ENCODE assay signal across 7 mouse cellular contexts in genomic region chr4:132515369-132516155, GRCm38 (mm10). TPM values are rescaled to one million over a fixed set of nuclear protein-coding genes. Genes with fewer than 3 reads are reported as not detected.
DNase-seq lines count a peak whose midpoint lies in the region; ATAC-seq lines count a peak whose summit lies in the region.

No protein-coding gene starts in this region.

- H3K4me3 ChIP-seq in embryonic facial prominence, embryonic 11.5 days (ENCODE audit: low read depth, low read length) = peak overlapping the region; percentile 40
- H3K4me3 ChIP-seq in limb, embryonic 11.5 days (ENCODE audit: low read depth, low read length) = peak overlapping the region; percentile 33
- peak overlapping the region; percentile 30 for H3K4me3 ChIP-seq in midbrain, embryonic 14.5 days (replicated peaks; ENCODE audit: low read depth, low read length)

- peak; percentile 95 for DNase-seq in adrenal gland, postnatal 14 days
- DNase-seq in embryonic facial prominence, embryonic 11.5 days (ENCODE audit: low spot score) = peak; percentile 97
- DNase-seq in heart, adult 11 months = peak; percentile 100
- peak; percentile 89 for DNase-seq in kidney, adult 18-20 months
- DNase-seq in limb, embryonic 11.5 days (ENCODE audit: low spot score) = peak; percentile 86
- DNase-seq in midbrain, embryonic 14.5 days = peak; percentile 96
- peak; percentile 74 to 82 for DNase-seq in spleen, adult 18-20 months

- H3K9ac ChIP-seq in embryonic facial prominence, embryonic 11.5 days (replicated peaks; ENCODE audit: low read length) = no peak overlapping the region
- H3K9ac ChIP-seq in limb, embryonic 11.5 days (ENCODE audit: low read length) = peak overlapping the region; percentile 43; the same call in 1 of the 2 replicates
- no peak overlapping the region; the same call in 1 of the 2 replicates for H3K9ac ChIP-seq in midbrain, embryonic 14.5 days (replicated peaks; ENCODE audit: low read length)

- ATAC-seq in embryonic facial prominence, embryonic 11.5 days (replicated peaks; ENCODE audit: insufficient number of reproducible peaks, low FRiP score, low TSS enrichment, low read depth) = peak; percentile 92
- ATAC-seq in limb, embryonic 11.5 days (ENCODE audit: insufficient number of reproducible peaks, low FRiP score, low TSS enrichment, low read depth) = peak; percentile 92
- ATAC-seq in midbrain, embryonic 14.5 days (ENCODE audit: low FRiP score, low TSS enrichment) = peak; percentile 89

- no peaks in the 10 kb centered on the region for H3K4me1 ChIP-seq in embryonic facial prominence, embryonic 11.5 days (ENCODE audit: control insufficient read depth, insufficient read depth, low read length)
- 0 out of 2 replicates have a peak, but pooled peaks cover 2% of the 10 kb centered on the region for H3K4me1 ChIP-seq in limb, embryonic 11.5 days (ENCODE audit: control insufficient read depth, insufficient read depth, low read length)
- 0 out of 2 replicates have a peak, but pooled peaks cover 5% of the 10 kb centered on the region for H3K4me1 ChIP-seq in midbrain, embryonic 14.5 days (ENCODE audit: control insufficient read depth, insufficient read depth, low read length)

- H3K27me3 ChIP-seq in embryonic facial prominence, embryonic 11.5 days (ENCODE audit: control insufficient read depth, insufficient read depth, low read length) = no peaks in the 10 kb centered on the region
- no peaks in the 10 kb centered on the region for H3K27me3 ChIP-seq in limb, embryonic 11.5 days (ENCODE audit: control insufficient read depth, insufficient read depth, low read length)
- peaks cover 5% of the 10 kb centered on the region; the same call in 1 of the 2 replicates for H3K27me3 ChIP-seq in midbrain, embryonic 14.5 days (ENCODE audit: control insufficient read depth, insufficient read depth, low read length)

- H3K4me2 ChIP-seq in embryonic facial prominence, embryonic 11.5 days (ENCODE audit: low read depth, low read length) = peak overlapping the region; percentile 58
- H3K4me2 ChIP-seq in limb, embryonic 11.5 days (ENCODE audit: low read depth, severe bottlenecking) = peak overlapping the region; percentile 86
- H3K4me2 ChIP-seq in midbrain, embryonic 14.5 days (ENCODE audit: low read length) = peak overlapping the region; percentile 87

- no peaks in the 10 kb centered on the region for H3K9me3 ChIP-seq in embryonic facial prominence, embryonic 11.5 days (replicated peaks; ENCODE audit: control insufficient read depth, low read length)
- H3K9me3 ChIP-seq in limb, embryonic 11.5 days (ENCODE audit: control insufficient read depth, low read length) = no peaks in the 10 kb centered on the region
- H3K9me3 ChIP-seq in midbrain, embryonic 14.5 days (ENCODE audit: control insufficient read depth, low read length) = no peaks in the 10 kb centered on the region

- no peaks in the 10 kb centered on the region for H3K36me3 ChIP-seq in embryonic facial prominence, embryonic 11.5 days (replicated peaks; ENCODE audit: control insufficient read depth, insufficient read depth, low read depth, low read length)
- no peaks in the 10 kb centered on the region for H3K36me3 ChIP-seq in limb, embryonic 11.5 days (ENCODE audit: control insufficient read depth, insufficient read depth, low read length)
- H3K36me3 ChIP-seq in midbrain, embryonic 14.5 days (ENCODE audit: control insufficient read depth, insufficient read depth, low read length) = no peaks in the 10 kb centered on the region

- no peak overlapping the region for H3K27ac ChIP-seq in embryonic facial prominence, embryonic 11.5 days (replicated peaks; ENCODE audit: low read depth, low read length)
- H3K27ac ChIP-seq in limb, embryonic 11.5 days (replicated peaks; ENCODE audit: low read depth, low read length) = peak overlapping the region; percentile 64
- H3K27ac ChIP-seq in midbrain, embryonic 14.5 days (replicated peaks; ENCODE audit: low read depth, low read length) = peak overlapping the region; percentile 21

- 20% methylated on average over 22 of the region's 22 CpGs for WGBS in embryonic facial prominence, embryonic 11.5 days
- WGBS in limb, embryonic 11.5 days = 20% methylated on average over 22 of the region's 22 CpGs
- WGBS in midbrain, embryonic 14.5 days = 19% methylated on average over 22 of the region's 22 CpGs

RNA-seq across cellular contexts. Expression of gene Sesn2, which starts 5.3 kb away (rescaled TPM):
- 17.8 and 19.8 TPM in 2 replicates for total RNA-seq in adrenal gland, postnatal 14 days (2021)
- 5.8 and 6.0 TPM in 2 replicates for polyA plus RNA-seq in embryonic facial prominence, embryonic 11.5 days (2014; fragmentation: Nextera tagmentation; extraction: Ambion mirVana)
- 7.3 and 7.7 TPM in 2 replicates for polyA plus RNA-seq in limb, embryonic 11.5 days (2014; fragmentation: Nextera tagmentation; extraction: Ambion mirVana)
- polyA plus RNA-seq in midbrain, embryonic 14.5 days (2014; fragmentation: Nextera tagmentation; extraction: Ambion mirVana) = 4.7 and 5.5 TPM in 2 replicates

RNA-seq across cellular contexts. Expression of gene Atpif1, which starts 17.9 kb away (rescaled TPM):
- 357 TPM in 2 replicates for total RNA-seq in adrenal gland, postnatal 14 days (2021)
- 1,114 and 1,125 TPM in 2 replicates for polyA plus RNA-seq in embryonic facial prominence, embryonic 11.5 days (2014; fragmentation: Nextera tagmentation; extraction: Ambion mirVana)
- polyA plus RNA-seq in limb, embryonic 11.5 days (2014; fragmentation: Nextera tagmentation; extraction: Ambion mirVana) = 1,066 and 1,093 TPM in 2 replicates
- 1,327 and 1,547 TPM in 2 replicates for polyA plus RNA-seq in midbrain, embryonic 14.5 days (2014; fragmentation: Nextera tagmentation; extraction: Ambion mirVana)

RNA-seq across cellular contexts. Expression of gene Dnajc8, which starts 19.8 kb away (rescaled TPM):
- 111 and 114 TPM in 2 replicates for total RNA-seq in adrenal gland, postnatal 14 days (2021)
- polyA plus RNA-seq in embryonic facial prominence, embryonic 11.5 days (2014; fragmentation: Nextera tagmentation; extraction: Ambion mirVana) = 249 and 255 TPM in 2 replicates
- polyA plus RNA-seq in limb, embryonic 11.5 days (2014; fragmentation: Nextera tagmentation; extraction: Ambion mirVana) = 244 and 255 TPM in 2 replicates
- polyA plus RNA-seq in midbrain, embryonic 14.5 days (2014; fragmentation: Nextera tagmentation; extraction: Ambion mirVana) = 149 and 152 TPM in 2 replicates

RNA-seq across cellular contexts. Expression of gene Ptafr, which starts 48.3 kb away (rescaled TPM):
- 1.4 and 1.5 TPM in 2 replicates for total RNA-seq in adrenal gland, postnatal 14 days (2021)
- 0.25 and 0.34 TPM in 2 replicates for polyA plus RNA-seq in embryonic facial prominence, embryonic 11.5 days (2014; fragmentation: Nextera tagmentation; extraction: Ambion mirVana)
- 0.11 and 0.23 TPM in 2 replicates for polyA plus RNA-seq in limb, embryonic 11.5 days (2014; fragmentation: Nextera tagmentation; extraction: Ambion mirVana)
- 0.13 and 0.37 TPM in 2 replicates for polyA plus RNA-seq in midbrain, embryonic 14.5 days (2014; fragmentation: Nextera tagmentation; extraction: Ambion mirVana)

RNA-seq across cellular contexts. Expression of gene Med18, which starts 51.8 kb away (rescaled TPM):
- total RNA-seq in adrenal gland, postnatal 14 days (2021) = 7.8 and 10.7 TPM in 2 replicates
- 22.7 and 25.2 TPM in 2 replicates for polyA plus RNA-seq in embryonic facial prominence, embryonic 11.5 days (2014; fragmentation: Nextera tagmentation; extraction: Ambion mirVana)
- polyA plus RNA-seq in limb, embryonic 11.5 days (2014; fragmentation: Nextera tagmentation; extraction: Ambion mirVana) = 26.4 and 31.6 TPM in 2 replicates
- polyA plus RNA-seq in midbrain, embryonic 14.5 days (2014; fragmentation: Nextera tagmentation; extraction: Ambion mirVana) = 8.9 and 10.8 TPM in 2 replicates
